Mouse (Mus musculus) natural killer cell, adult 2 months (primary cell): ENCODE data around the gene Bcat1.
A peak's percentile ranks its signal among the peaks of the same experiment; 100 is the strongest.

Source experiments
- DNase-seq, 2 experiments: peaks; one replicate each; pipeline ENCODE4 v3.0.0; 2022; ENCODE audit warnings: low spot score in 2 of 2

Bcat1 gene

GRCm38 (mm10) chr6:145075548-145076224, at the start of gene Bcat1:
TSS of gene Bcat1 (minus strand) at chr6:145076184.
- DNase-seq: peak in 1 of 2 experiments; percentile 18

DNA sequence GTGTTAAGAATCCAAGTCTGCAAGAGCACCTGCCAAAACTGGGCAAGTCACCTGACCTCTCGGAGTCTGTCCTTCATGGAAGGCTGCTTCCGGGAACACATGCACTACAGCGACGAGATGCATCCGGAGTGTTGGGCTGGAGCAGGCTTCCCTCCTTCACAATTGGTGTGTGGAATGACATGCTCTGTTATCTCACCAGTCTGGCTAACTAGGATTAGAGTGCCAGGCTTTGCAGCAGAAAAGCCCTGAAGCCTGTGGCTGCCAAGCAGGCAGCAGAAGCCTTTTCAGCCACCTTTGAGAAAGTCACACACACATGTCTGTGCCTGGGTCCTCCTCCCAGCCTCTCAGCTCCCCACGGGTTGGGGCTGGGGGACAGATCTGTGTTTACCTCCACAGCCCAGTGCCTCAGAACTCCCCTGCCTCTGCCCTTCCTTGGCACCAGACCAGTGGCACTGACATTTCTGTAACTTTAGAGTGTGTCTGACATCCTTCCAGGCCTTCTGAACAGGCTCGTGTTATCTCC, 49.7 kb upstream of the Bcat1 start:
- no peak for DNase-seq

DNA sequence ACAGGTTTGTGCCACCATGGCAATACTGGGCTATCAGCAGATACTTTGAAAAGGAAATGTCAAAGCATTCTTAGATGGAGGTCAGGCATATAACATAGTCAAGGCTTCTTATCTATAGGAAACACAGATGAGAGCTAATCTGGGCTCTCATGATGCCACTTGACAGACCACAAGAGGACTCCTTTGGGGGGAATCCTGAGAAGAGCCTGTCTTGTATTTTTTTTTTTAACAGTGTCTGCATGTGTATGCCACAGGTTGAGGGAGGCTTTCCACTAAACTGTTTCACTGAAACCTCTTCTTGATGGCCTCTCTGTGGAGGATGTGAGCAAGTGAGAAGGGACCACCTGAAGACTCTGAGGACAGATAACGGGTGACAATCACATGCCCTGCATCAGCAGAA, 48.6 kb upstream of the Bcat1 start:
- no peak for DNase-seq

DNA sequence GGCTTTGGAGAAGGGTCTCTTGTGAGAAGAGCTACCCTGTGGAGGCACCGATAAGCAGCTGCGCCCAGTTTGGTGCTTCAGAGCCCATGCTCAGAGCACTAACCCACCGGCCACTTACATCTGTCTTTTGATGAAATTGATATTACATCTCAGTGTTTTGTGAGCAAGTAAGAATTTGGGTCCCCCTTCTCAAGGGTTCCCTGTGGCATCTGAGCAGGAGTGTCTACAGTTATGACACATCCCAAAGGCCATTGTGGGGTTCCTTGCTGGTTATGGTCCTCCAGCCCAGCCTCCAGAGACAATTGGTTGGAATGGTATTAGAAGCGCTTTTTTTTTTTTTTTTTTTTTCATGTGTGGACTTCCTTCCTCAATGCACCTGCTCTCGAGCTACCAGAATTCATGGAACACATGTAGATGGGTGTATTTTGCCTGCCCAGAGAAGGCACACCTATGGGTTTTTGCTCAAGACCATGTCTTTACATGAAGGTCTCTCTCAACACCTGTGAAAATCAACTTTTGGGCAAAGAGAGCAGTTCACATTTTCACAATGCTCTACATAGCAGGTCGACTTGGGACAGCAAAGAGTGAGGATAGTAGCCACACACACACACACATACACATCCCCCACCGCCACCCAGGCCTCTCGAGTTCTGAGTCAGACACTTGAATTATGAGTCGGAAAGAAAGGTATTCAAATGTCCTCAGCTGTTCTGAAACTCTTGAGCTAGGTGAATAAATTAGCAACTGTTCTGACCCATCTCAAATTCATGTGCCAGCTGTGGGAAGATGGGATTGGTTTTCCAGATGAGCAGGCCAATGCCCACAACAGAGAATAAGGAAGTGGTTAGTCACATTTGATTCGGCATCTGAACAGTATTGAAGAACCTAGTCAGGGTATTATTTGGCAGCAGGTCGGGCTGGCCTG, 47.4 kb upstream of the Bcat1 start:
- peak; percentile 38 to 50 for DNase-seq

DNA sequence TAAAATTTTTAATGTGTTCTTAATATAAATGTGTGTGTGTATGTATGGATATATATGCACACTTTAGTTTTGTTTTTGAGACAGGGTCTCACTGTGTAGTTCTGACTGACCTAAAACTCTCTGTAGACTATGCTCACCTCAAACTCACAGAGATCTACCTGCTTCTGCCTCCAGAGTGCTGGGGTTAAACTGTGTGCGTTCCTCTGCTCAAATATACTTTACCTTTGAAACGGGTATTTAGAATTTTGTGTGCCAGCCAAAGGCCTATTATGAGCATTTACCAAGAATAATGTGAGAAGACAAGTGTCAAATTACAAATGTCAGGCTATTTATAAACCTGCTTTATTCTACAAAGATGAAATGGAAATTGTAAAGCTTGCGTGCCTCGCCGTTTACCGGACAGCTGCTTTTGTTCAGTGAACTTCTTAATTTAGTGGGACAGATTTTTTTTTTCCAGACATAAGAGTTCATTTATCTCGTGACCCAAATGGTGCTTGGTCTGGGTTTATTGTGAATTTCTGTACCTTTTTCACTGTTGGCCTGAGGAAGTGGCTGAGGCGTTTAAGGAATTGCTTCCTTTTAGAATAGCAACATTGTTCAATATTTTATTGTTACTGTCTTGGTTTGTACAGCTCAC, 46.6 kb upstream of the Bcat1 start:
- DNase-seq: no peak

DNA sequence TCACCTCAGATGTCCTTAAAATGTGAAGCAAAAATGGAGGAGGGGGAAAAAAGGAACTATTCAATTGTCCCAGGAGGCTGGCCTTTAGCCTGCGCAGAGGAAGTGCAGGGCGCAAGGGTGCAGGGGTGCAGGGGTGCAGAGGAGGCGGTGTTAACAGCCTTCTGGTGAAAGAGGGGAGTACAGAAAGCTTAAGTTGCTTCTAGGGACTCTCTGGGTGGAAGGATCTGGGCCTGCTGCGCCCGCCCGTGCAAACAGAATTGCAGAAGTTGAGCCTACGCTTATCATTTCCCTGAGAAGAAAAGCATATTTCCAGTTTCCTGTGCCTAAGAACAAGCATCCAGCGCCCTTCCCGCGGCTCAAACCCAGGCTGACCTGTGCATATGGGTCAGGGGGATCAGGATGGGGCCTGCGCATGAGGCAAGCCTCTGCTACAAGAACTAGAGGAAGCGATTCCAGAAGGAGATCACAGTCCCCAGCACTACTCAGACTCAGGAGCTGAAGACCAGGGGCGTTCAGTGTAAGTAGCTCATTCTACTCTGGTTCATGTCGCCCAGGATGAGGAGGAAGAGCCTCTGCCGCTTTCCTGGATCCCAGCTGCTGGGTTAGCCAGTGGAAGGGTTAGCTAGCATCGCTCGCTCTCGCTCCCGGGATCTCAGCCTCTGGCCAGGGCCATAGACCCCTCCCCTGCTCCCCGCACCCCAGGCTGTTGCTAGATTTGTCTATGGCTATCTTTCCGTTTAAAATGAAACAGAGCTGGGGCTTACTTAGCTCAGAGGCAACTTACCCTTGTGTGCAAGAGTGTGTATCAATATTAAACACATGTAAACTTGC, 45.8 kb upstream of the Bcat1 start:
- peak; percentile 49 to 76 for DNase-seq

DNA sequence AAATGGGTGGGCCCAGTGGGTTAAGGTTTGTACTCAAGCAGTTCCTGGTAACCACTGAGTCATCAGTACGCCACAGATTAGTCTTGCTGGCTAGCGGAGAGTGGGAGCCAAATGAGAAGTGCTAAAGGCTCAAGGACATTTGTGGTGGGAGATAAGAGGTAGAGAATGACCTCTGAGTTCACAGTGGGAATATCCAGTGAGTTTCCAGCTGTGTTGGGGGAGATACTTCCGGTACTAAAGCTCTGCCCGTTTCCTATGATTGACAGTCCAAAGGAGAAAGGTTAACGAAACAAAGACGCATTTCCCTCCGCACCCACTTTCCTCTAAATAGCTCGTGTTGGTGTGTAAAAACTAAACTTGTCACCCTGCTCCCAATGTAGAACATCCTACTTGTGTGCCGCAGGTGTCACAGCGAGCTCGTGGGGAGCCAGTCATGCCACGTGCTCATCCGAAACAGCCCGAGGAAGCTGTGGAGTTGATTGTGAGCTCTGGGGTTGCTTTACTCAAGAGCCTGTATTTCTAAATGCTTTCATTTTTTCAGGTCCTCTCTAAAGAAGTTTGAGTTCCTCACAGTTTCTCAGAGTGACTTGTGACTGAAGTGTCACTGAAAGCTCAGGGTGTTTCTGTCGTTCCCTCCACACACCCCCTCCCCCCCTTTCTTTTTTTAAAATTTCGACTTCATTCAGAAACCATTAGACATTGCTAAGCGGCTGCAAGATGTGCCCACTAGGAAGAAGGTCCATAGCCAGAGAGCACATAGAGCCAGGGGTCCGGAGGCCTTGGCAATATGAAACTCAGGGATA, 45.0 kb upstream of the Bcat1 start:
- DNase-seq: peak; percentile 50 to 53

GRCm38 (mm10) chr6:145120086-145120485, 44.1 kb upstream of the Bcat1 start:
- no peak for DNase-seq

GRCm38 (mm10) chr6:145116098-145116672, 40.2 kb upstream of the Bcat1 start:
- DNase-seq: no peak

DNA sequence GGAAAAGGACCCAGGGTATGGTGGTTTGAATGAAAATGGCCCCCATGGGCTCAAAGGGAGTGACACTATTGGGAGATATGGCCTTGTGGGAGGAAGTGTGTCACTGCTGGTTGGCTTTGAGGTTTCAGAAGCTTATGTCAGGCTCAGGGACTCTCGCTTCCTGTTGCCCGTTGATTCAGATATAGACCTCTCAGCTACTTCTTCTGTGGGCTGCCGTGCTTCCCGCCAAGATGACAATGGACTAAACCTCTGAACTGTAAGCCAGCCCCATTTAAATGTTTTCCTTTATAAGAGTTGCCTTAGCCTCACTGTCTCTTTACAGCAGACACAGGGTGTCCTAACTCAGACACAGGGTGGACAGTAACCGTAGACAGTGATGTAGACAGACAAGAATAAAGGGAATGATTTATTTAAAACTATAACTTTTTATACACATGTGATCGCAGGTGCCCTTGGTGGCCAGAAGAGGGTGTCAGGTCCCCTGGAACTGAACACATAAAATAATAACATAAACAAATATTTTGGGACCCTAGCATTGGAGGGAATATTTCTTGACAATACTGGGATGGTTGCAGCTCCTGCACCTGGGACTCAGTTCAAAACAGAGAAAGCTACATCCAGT, 39.6 kb upstream of the Bcat1 start, which contains the start of gene Lrmp:
TSS of gene Lrmp (plus strand) at position 178 of the 622 bp plus-strand sequence.
- DNase-seq: peak; percentile 75 to 79

GRCm38 (mm10) chr6:145114561-145114960, 38.6 kb upstream of the Bcat1 start:
- no peak for DNase-seq

DNA sequence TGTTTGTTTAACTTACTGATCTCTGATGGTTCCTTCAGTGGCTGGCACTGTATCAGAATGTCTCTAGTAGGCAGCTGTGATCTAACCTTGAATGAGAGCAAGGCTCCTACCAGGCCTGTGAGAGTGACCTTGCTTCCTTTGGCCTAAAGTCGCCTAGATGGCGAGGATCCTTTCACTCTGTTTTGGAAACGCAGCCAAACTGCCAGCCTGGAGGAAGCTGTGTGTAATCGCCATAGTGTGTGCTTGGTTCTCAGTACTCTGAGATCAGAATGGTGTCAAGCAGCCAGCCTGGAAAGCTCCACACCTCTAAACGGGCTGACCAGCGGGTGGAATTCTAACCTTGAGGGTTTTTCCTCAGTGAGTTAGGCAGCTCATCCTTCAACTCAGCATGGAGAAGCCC, 36.9 kb upstream of the Bcat1 start:
- DNase-seq: no peak

GRCm38 (mm10) chr6:145110786-145111185, 34.8 kb upstream of the Bcat1 start:
- DNase-seq: no peak

- no peak for DNase-seq
These were observed 30.3 kb upstream of the Bcat1 start for GRCm38 (mm10) chr6:145106163-145106842.

GRCm38 (mm10) chr6:145105439-145105838, 29.5 kb upstream of the Bcat1 start:
- peak in 1 of 2 experiments; percentile 43 for DNase-seq

DNA sequence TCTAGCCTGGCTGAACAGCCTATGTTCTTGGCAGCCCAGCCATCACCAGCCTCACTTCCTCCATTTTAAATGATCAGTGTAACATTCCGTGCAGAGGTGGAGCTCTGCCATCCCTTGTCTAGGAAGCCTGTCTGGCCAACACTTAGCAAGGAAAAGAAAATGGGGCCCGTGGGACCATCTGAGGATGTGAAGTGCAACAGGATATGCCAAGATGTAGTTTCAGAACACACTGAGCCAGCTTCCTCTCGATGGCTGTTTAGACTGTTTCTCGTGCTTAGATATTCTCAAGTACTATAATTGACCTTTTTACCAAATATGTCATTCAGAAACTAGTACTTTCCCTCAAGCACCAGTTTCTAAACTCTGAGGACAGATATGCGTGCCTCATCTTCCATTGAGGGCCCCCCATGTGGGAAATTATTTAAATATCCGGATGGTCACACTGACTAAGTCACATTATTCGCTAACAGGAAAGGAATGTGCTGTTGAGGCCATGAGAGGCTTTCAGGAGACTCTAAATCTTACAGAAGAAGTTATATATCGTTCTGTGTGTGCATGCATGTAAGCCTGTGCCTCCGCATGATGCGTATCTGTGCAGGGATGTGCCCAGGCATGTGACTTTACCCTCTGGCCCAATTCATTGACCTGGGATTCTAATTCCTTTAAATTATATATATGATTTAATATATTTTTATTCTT, 28.4 kb upstream of the Bcat1 start:
- no peak for DNase-seq

DNA sequence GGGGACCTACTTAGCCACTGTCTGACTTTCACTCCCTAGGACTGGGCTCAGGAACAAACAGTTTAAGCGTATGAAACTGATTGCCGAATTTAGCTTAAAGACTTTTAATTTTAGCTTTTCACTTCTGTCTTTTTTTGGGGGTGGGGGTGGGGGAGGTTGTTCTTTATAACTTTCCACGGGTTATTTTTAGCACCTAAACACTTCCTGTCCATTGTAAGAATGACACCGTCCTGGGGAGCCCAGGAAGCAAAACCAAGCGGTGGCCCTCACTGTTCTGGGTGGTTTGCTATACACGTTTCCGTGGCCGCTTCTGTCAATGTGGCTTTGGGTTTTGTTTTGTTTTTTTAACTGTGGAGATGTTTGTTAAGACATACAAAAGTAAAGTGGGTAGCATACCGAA, 24.9 kb upstream of the Bcat1 start:
- peak; percentile 52 to 59 for DNase-seq

DNA sequence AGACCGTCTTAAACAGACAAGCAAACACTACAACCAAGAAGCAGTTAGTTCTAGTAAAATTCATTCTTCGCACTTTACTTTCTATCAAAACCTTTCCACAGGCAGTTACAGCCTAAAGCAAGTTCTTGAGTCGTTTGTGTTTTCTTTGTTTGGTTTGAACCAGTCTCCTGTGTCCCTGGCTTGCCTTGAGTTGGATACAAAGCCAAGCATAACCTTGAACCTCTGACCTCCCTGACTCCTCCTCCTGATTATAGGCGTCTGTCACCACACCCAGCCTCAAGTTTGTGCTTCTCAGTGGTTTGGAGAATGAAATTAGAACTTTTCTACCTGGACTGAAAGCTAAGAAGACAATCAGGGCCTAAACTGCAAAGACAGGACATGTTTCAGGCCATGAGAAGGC, 18.4 kb upstream of the Bcat1 start:
- no peak for DNase-seq
